Mouse (Mus musculus): ENCODE measurements at regions not wholly inside any gene's neighbourhood (a gene's known extent, or its start where the extent isn't known, plus 50 kb on each side); places are given as distances from the start of the nearest gene placed in this dataset.
"Not testable (repeated sequence)": the region's sequence is repeated elsewhere in the genome, so short reads cannot be mapped to it uniquely, and the experiment has no call there.

DNA sequence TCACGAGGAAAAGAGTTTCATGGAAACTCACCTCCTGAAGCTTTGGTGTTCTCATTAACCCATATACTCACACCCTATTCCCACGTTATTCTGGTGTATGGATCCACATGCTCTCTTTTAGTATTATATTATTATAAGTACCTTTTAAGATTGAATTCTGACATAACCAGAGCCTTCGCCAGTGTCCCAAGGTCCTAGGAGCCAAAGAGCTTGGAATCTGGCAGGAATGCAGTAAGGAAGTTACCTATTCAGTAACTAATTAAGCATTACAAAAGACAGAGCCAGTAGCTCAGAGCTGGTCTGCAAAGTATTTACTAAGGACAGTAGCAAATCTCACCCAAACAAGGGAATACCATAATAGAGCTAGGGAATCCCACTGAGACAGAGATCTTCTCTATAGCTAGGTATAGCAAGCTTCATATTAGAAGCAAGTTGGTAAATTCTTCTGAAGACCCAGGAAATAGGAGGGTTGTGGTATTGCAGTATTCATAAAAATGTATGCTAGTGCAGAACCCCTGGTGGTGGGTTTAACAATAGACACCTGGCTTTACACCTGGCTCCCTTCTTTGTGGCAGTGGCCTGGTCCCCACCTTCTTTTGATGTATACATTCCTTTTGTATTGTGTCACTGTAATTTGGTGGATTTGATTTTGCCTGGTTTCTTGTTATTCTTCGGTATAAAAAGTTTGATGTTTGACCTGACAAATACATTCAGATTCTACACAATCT, 490.0 kb downstream of the Pom121l12 start:
- TF ChIP-seq CHD2 (IDR thresholded peaks at IDR 0.05; ENCODE audit: low read depth, low read length); ZC3H11A (IDR thresholded peaks at IDR 0.05; ENCODE audit: borderline replicate concordance, low read depth, low read length); ZNF384 (IDR thresholded peaks at IDR 0.05; ENCODE audit: low read depth, low read length); HCFC1 (IDR thresholded peaks at IDR 0.05; ENCODE audit: borderline replicate concordance, insufficient read depth, low read length); MAFK (IDR thresholded peaks at IDR 0.05; ENCODE audit: insufficient read depth, low read depth, low read length): not testable (repeated sequence)
